Mouse (Mus musculus) layer of hippocampus, adult 8-10 months (tissue): ENCODE results near the gene Inha. TPM values are rescaled to one million over a fixed set of nuclear protein-coding genes. Genes with fewer than 3 reads are reported as not detected.

Experiments
- DNase-seq, 2 experiments: peaks; one replicate each; pipeline ENCODE4 v3.0.0; 2022; ENCODE audit warnings: low spot score in 2 of 2
- total RNA-seq, 4 experiments: library from RNA; stranded (reverse); gene quantifications; 2 replicates each; pipeline ENCODE4 v1.2.4; 2022

Gene Inha
- total RNA-seq, 4 experiments from 2014 or later = 13.0 to 19.2 (median 16.8) TPM

DNA sequence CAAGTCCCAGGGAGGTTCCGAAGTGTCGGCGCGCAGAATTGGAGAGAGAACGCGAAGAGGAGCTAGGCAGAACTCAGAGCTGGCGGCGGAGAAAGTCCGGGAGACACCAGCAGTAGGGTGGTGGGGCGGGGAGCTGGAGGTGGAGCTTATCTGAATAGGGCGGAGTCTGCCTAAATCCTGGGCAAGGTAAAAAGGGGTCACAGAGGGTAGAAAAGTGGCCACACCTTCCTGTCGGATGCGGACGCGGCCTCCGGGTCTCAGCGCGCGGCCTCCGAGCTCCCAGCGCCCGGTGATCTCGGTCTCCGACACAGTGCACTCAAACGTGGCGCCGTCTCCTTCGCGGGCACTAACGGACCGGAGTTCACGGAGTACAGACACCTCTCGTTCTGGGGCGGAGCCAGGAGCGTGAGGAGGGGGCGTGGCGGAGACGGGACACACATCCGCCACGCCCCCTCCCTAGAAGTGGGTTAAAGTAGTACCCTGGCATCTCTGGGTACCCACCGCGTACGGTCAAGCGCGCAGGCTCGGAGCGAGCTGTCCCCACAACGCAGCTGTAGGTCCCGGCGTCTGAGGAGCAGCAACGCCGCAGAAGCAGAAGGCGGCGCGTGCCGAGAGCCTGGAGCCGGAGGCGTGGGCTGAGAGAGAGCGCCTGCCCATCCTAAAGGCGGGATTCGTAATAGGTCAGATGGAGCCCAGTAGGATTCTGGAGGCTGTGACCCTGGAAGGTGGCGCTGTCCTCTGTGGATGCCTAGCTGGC, 19.3 kb upstream of the Inha start:
- DNase-seq = peak in 1 of 2 experiments; percentile 52

DNA sequence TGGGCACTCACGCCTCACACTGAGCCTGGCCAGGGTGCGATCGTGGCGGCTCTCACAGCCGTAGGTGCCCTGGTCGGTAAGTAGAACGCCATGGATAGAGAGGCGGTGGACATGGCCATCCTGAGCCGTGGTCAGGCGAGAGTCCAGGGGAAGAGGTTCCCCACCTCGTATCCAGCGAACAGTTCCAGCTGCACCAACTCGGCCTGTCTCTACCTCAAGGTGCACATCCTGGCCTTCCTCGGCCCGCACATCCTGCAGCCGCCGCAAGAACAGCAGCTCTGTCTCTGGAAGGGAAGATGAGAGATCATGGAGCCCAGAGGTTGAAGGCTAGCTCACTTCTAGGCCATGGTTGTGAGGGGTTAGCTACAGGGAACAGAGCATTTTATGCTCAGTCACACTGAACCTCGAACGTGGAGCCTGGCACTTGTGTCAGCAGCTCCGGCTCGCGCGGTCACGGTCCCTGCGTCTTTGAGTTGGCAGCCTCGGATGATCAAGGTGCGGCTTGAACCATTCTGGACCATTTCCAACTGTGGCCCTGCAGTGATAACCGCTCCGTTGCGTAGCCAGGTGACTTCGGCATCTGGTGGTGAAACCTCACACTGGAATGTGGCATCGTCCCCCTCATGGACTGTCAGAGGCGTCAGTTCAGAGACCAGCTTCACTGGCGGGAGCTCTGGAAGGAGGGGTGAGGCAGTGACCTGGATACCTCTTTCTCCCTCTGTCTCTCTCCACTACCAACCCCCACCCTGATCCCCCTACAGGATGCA, 15.9 kb upstream of the Inha start:
- DNase-seq = no peak

DNA sequence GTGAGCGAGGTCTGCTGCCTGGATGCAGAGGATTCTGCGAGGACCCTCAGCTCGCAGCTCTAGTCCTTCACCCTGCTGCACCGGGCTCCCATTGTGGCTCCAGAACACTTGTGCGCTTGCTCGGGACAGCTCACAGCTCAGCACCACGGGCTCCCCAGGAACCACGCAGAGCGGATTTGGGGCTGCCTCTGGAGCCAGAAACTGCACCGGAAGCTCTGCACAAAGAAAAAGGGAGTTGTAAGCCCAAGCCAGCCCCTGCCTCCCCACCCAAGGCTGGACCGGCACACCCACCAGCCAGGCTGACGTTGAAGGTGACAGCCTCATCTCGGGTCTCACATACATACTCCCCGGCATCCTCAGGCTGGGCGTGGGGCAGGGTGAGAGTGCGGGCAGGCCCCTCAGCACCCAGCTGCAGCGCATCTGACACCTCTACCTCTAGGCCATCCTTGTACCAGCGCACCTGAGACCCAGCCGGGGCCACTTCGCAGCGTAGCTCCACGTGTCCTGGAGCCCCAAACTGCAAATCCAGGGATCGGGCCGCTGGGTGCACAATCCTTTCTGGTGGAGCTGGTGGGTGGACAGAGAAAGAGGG, 14.2 kb upstream of the Inha start:
- no peak for DNase-seq

- DNase-seq = no peak
Observed at GRCm38 (mm10) chr1:75494878-75495548, 11.9 kb upstream of the Inha start.

DNA sequence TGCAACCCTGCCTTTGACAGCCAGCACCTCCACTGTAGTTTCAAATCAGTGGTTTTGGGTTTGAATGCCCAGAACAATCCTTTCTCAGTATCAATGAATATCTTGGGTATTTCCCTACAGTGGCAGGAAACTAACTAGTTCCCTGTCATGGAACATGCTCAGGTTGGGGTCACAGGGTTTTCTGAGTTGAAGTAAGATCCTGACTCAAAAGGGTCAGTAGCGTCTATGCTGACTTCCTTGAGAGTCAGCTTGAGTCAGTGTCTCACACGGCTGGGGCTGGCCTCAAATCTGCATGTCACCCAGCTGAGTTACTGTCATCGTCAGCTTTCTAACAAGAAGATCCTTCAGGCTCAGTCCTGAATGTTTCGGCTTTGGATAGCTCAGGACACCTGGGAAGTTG, 8.0 kb upstream of the Inha start:
- DNase-seq = no peak

- DNase-seq = no peak
Observed at GRCm38 (mm10) chr1:75499441-75499840, 7.4 kb upstream of the Inha start.

DNA sequence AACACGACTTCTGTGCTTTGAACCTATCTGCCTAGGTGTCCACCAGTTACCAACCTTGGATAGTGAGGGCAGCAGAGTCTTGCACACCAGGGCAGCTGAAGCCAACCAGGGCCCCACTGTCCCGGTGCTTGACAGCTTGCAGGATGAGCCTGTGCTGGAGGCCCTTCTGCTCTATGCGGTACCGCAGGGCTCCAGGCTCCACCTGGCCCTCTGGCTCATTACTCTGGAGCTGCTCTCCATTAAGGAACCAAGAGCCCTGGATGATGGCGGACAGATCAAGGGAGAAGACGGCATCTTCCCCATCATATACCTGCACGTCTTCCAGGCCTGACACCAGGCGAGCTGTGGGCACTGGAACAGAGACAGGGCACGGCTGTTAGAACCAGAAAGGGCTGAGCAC, 5.0 kb upstream of the Inha start:
- no peak for DNase-seq

DNA sequence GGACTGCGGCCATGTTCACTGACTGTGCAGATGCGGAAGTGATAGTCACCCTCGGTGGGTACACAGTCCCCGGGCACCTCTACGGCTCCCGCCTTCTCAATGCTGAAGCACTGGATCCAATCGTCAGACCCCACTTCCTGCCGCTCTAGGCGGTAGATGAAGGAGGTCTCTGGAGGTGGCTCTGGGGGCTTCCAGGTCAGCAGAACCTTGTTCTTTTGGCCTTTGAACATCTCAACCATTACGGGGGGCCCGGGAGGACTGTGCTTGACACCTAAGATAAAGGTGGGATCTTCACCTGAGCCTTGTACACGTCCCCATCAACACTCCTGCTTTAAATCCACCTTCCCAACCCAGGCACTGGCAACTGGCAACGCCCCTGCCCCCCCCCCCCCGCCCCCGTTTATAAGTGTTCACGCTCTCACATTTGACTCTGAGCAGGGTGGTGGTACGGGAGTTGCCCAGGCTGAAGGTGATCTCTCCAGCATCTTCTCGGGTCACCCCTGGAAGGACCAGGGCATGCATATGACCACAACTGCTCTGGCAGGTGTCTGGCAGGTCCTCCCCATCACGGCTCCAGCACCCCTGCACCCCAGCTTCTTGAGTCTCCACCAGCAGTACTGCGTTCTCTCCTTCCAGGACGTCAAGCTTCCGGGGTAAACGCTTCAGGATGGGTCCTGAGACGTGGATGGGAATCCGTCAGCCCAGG, 3.8 kb upstream of the Inha start:
- DNase-seq = no peak

- no peak for DNase-seq
Observed at GRCm38 (mm10) chr1:75503651-75503980, 3.3 kb upstream of the Inha start.

GRCm38 (mm10) chr1:75504256-75505045, 2.4 kb upstream of the Inha start:
- peak in 1 of 2 experiments; percentile 63 for DNase-seq

DNA sequence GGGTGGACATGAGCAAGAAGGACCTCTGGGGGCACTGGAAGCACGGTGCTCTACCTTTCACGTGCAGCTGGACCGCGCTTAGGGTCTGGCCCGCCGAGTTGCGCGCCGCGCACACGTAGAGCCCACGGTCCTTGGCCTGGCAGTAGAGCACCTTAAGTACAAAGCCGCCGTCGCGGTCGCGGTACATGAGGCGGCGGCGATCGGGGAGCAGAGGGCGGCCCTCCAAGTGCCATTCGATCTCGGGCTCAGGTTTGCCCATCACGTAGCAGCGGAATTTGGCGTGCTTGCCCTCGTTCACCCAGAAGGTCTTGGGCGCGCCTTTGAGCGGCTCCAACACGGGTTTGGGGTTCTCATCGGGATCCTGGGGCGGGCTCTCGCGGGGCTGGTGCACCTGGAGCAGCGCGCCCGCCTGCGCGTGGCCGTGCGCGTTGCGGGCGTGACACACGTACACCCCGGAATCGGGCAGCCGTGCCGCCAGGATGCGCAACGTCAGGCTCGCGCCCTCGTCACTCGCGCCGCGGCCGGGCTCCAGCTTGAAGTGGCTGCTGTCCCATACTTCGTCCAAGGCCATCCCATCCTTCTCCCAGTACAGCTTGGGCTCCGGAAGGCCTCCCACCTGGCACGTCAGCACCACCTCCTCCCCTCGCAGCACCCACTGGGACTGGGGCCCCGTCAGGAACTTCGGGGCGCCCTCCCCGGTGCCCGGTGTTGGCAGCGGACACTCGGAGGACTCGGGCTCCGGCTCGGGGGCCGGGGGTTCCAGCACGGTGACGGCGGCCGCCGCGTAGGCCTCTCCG, 1.5 kb upstream of the Inha start:
- DNase-seq = peak; percentile 71 to 76

- no peak for DNase-seq
Observed at GRCm38 (mm10) chr1:75505956-75506831, 683 bp upstream of the Inha start, which contains the start of gene Obsl1. TSS of gene Obsl1 (minus strand) at chr1:75506452.

- no peak for DNase-seq
Observed at GRCm38 (mm10) chr1:75509586-75509985, 2.7 kb downstream of the Inha start.

GRCm38 (mm10) chr1:75510154-75510553, 3.3 kb downstream of the Inha start:
- DNase-seq = no peak

DNA sequence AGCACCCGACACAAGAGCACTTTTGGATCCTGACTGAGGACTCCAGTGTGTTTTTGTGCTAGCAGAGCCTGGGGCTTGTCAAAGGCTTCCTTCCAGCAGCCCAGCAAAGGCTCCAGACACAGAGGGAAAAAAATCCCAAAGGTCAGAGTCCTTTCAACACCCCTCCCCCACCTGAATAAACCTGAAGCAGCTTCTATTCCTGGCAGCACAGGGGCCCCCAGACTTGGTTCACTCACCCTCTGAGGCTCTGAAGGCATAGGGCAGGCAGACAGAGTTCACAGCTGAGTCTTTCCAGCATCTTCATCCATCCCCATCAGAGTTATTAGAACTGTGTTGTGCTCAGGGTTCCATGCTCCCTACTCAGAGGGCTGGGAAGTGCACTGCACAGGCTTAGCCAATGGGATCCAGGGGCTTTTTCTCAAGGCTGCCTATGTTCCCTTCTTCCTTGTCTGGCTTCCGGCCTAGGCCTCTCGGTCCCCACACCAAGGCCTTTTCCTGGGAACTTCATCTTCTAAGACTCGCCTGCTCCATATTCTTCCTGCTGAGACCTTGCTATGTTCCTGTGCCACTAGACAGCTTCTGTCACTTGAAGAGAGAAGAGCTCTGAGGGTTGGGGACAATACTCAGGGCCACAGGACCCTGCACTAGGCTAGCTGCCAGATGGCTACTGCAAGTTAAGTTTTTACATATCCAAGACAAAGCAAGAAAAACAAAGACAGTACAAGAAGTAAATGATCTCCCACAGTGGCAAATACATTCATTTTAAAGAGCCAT, 4.7 kb downstream of the Inha start:
- no peak for DNase-seq

GRCm38 (mm10) chr1:75512550-75512949, 5.7 kb downstream of the Inha start:
- DNase-seq = no peak

- no peak for DNase-seq
Observed at GRCm38 (mm10) chr1:75516703-75517380, 10.0 kb downstream of the Inha start.
